Mouse (Mus musculus): ENCODE measurements around the gene Ap2b1.
"Not testable (repeated sequence)": the region's sequence is repeated elsewhere in the genome, so short reads cannot be mapped to it uniquely, and the experiment has no call there.

Gene Ap2b1

DNA sequence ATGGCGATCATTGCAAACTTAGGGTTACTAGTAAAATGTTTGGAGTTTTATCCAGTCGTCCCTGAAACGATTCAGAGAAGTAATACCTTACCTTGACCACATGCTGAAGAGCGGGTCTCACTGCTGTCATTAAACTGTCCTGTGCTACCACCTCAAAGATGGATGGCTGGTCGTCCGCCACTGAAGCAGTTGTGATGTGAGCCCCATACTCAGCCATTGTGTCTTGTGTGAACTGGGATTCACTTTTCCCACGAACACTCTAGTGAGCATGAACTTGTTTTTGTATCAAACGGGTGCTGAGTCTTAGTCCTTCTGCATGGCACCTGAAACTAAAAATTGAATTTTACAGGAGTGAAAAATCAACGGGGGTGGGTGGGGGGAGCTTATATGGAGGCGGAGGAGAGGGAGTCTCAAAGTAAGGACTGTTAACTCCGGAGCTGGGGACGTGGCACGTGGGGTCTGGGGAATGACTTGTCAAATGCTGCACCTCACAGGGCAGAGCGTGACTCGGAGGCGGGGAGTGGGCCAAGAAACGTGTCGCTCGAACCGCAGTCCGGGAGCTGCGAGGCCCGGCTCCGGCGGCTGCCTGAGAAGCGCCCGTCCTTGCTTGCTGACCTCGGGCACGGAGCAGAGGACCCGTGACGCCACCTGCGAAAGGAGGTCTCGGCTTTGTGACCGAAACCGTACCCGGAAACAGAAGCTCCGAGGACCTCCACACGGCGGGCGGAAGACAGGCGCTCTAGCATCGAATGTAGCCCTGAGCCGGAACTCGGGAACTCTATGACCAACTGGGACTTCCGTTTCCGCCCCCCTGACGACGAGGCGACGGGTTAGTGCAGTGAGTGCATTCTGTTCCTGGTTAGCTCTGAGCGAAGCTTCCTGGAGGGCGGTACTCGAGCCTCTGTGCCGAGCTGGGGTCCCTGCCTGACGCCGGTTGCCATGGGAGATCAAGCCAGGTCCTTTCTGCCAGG, at the start of gene Ap2b1:
Ap2b1 (plus strand) TSS at position 800 of the 971 bp plus-strand sequence.
- peak; percentile 96 for DNase-seq (ENCODE audit: low read depth, low spot score)

DNA sequence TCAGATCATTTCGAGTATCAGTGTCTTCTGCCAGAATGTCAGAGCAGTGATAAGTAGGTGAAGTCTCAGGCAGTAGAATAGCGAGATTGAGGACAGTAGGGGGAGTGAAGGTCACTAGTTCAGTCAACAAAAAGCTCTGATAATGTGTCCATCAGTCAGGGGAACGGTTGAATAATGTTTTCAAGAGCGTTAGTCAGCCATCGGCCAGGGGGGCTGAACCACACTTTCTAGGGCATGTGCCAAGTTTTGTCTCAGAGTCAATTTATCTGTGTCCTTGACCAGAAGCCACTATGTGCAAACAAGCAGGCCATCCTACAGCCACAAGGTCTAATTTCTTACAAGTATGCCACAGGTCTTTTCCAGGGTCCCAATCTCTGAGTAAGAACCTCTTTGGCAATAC, 41.6 kb upstream of the Ap2b1 start:
- not testable (repeated sequence) for DNase-seq (ENCODE audit: low read depth, low spot score)

DNA sequence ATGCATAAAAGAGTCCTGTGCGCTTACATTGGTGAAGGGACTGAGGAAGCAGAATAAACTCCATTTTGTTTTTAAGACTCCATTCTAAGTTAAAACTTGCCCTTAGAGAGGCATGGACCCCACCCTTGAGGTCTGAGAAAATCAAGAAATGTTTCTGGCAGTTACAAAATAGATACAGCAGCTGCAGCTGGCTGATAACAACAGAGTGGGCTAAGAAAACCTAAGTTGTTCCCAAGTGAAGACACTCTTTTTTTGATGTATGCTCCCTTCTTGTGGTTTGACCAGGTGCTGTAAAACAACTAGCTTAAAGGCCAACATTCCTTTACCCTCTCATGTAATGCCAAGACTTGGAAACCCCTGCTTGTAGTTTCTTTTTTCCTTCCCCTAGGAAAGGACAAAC, 36.2 kb upstream of the Ap2b1 start:
- no peak for DNase-seq (ENCODE audit: low read depth, low spot score)

DNA sequence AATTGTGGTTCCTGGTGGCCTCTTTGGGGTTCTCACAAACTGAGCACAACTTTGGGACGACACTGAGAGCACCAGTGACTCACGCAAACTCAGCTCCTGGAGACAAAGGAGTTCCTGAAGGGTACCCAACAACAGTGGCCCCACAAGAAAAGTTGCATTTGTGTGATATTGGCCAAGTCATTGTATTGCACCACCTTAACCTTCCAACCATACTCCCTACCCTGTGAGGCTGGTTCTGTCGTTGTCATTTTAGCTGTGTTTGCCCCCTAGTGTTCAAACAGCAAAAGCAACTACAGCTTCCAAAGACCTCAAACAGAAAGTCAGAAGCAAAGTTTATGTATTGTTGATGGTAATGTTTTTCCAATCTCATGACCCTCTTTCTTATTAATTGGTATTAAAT, 35.7 kb upstream of the Ap2b1 start:
- DNase-seq (ENCODE audit: low read depth, low spot score) = no peak

DNA sequence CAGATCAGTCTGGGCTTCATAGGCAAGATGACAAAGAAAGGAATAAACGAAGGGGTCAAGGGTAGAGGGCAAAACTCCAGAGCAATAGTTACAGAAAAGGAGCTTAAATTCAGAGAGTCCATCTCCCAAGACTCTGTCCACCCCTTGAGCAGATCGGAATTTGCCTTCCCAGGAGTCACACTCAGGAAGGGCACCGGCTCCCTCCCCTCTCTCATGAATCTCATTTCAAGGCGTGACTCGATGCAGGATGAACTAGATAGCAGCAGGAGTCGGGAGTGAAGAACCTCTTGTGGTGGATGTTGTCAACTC, 28.0 kb upstream of the Ap2b1 start:
- DNase-seq (ENCODE audit: low read depth, low spot score) = no peak

DNA sequence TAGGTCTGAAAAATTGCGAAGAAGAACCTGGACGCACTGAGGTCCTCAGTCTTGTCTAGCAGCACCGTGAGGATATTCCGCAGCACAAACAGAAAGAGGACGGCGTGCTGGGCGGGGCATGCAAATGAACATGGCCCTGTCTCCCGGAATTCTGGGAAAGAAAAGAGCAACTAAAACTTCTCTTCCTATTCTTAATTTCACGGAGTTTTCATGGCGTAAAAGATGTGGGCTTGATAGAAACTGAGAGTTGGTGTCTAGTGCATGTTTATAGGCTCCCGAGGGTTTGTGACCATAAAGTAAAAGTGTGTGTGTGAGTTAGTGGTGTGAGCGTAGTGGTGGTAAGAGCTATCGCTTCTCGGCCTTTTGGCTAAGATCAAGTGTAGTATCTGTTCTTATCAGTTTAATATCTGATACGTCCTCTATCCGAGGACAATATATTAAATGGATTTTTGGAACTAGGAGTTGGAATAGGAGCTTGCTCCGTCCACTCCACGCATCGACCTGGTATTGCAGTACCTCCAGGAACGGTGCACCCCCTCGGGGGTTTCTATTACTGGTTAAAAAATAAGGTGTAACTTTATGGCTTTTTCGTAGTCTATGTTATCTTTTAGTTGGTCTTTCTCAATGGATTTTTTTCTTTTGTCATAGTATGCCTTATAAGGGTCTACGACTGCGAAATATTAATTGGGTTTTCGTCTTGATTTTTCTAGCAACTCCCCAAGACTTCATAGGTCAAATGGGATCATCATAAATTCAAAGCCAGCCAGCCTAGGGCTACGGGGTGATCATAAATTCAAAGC, 27.5 kb upstream of the Ap2b1 start:
- peak; percentile 82 for DNase-seq (ENCODE audit: low read depth, low spot score)

DNA sequence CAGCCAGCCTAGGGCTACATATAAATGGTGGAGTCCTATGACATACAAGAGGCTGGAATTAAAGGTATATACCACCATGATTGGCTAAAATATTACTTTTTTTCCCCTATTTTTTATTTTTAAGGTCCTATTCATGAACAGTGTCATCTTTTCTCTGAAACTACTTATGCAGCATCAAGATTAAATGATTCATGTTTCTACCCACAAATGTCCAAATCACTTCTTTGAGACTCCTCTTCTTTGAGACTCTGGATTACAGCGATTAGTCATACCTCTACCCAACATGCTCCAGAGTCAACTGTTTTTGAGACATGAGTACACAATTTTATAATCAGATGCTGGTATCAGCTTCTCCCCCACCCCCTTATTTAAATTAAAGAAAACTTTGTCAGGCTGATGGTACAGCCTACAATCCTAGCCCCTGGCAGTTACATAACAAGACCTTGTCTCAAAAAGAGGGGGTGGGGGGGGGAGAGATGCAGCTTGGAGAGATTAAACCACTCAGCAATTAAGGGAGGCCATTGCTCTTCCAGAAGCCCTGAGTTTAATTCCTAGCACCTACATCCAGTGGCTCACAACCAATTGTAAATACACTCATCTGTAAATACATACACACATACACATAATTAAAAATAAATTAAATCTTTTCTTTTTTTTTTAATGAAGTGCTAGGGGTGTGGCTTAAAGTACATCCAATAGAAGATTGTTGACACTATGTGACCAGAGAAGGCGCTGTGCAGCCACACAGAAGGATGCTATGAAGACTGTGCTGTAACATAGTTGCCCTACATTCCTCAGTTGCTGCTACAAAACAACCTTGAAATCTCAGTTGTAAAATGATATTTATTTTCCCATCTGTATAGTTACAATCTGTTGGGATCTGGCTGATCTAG, 26.6 kb upstream of the Ap2b1 start:
- no peak for DNase-seq (ENCODE audit: low read depth, low spot score)

DNA sequence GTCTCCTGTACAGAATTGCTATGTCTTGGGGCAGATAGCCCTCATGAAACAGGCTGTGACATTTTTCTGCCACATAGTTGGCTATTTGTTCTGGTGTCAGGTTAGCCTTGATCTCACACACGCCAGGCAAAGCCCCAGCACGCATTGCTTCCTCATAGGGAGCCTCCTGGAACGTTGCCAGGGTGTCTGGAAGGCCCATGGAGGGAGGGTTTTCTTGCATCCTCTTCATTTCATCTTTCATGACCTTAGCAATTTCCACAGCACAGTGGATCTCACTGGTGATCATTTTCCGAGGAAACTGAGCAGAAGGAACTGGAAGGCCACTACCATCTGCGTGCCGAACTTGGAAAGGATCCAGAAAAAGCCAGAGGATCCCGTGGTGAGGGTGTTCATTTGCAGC, 22.6 kb upstream of the Ap2b1 start:
- no peak for DNase-seq (ENCODE audit: low read depth, low spot score)

DNA sequence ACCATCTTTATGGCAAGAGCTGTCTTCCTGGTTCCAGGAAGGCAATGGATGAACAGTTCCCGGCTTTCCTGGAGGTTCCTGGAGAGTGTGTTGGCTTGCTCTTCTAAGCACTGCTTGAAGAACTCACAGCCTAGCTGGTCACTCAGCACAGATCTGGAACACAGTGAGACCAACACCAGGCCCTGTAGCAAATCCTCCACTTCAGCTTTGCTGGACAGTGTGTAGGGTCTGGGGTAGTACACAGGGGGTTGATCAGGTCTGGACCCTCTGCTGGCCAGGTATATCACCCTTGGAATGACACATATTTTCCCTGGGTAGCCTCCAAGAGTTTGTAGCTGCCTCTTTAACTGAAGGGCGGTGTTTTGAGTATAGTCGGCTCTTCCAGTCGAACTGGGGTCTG, 19.8 kb upstream of the Ap2b1 start:
- no peak for DNase-seq (ENCODE audit: low read depth, low spot score)

DNA sequence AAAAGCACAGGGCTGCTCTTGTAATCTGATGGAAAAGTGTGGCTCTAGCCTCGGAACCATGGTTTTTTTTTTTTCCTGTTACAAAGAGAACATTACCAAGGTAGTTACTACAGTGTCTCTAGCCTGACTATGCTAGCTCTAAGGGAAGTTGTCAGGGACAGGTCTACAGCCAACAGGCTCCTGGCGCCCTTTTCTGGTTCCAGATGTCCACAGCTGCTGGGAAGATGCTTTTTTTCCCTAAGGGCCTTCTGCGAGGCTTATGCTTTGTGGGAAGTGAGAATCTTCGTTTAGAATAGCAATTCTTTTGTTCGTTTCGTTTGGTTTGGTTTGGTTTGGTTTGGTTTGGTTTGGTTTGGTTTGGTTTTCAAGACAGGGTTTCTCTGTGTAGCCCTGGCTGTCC, 19.1 kb upstream of the Ap2b1 start:
- no peak for DNase-seq (ENCODE audit: low read depth, low spot score)

DNA sequence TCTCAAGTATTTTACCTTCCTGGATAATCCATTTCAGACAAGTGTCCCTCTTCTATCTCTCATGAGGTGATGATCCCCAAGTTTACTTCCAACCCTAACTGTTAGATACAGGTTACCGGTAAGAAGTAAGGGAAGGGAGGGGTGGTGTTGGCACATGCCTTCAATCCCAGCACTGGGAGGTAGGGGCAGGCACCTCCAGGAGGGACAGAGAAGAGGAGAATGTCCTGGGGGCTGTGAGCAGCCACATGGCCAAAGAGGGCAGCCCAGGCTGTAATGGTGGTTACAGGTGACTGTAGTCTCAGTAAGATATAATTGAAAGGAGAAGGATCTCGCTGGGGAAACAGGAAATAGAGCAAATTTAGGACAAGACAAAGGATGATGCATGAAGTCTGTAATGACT, 16.7 kb upstream of the Ap2b1 start:
- DNase-seq (ENCODE audit: low read depth, low spot score) = no peak

DNA sequence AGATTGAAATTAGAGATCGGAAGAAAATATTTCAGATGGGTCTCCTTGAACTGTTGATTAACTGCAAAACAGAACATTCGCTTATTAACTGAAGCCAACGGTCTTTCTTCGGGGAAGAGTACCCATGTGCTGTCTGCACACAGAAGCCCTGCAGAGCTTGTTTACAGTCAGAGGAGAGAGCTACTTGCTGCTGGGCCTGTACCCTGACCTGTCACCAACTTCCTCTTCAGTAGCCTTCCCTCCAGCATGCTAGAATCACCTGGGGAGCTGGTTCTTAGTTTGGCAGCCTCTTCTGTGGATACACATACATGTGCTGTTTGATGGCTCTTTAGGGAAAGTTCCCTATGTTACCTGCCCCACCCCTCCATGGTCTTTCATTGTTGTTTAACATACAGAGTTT, 13.2 kb upstream of the Ap2b1 start:
- DNase-seq (ENCODE audit: low read depth, low spot score) = no peak

DNA sequence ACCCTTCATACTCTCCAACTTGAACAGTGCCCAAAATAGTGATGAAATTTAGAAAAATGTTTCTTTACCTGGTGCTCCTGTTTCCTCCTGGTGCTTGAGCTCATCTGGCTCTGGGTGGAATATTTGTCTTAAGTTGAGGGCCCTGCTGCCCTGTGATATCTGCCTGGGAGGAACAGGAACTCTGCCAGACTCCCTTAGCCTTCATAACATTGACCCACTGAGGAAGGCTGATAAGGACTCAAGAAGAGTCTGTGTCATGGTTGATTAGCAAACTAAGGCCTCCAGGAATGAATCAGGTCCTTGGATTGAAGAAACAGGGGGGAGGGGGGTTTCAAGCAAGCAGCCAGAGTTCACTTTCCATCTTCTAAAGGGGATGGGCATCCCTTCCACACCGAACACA, 12.3 kb upstream of the Ap2b1 start, which contains the start of gene Slfn14:
Slfn14 (minus strand) TSS at position 161 of the 400 bp plus-strand sequence.
- no peak for DNase-seq (ENCODE audit: low read depth, low spot score)

DNA sequence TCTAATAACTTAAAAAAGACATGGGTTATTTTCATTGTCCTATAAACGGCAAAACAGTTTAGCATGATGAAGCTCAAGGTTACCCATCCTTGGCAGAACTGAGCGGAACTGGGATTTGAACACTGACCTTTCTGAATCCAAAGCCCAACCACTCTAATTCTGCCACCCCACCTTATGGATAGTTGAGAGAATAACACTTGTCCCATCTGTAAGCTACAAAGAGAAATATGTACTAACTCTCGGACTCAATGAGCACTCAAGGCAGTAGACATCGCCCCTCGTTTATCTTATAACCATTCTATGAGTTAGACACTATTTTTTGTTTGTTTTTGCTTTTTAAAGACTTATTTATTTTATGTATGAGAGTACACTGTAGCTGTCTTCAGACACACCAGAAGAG, 9.8 kb upstream of the Ap2b1 start:
- no peak for DNase-seq (ENCODE audit: low read depth, low spot score)

DNA sequence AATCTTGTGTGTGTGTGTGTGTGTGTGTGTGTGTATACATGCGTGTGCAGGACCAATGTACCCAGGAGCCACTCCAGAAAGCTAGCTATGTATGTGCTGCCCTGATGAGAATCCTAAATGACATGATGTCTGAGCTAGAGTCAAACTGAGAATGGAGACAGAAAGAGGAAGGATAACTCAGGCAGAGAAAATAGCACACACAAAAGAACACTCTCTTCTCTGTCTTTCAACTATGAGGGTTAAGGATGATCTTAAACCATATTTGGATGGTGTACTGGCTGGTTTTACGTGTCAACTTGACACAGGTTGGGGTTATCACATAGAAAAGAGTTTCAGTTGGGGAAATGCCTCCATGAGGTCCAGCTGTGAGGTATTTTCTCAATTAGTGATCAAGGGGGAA, 9.2 kb upstream of the Ap2b1 start:
- no peak for DNase-seq (ENCODE audit: low read depth, low spot score)

DNA sequence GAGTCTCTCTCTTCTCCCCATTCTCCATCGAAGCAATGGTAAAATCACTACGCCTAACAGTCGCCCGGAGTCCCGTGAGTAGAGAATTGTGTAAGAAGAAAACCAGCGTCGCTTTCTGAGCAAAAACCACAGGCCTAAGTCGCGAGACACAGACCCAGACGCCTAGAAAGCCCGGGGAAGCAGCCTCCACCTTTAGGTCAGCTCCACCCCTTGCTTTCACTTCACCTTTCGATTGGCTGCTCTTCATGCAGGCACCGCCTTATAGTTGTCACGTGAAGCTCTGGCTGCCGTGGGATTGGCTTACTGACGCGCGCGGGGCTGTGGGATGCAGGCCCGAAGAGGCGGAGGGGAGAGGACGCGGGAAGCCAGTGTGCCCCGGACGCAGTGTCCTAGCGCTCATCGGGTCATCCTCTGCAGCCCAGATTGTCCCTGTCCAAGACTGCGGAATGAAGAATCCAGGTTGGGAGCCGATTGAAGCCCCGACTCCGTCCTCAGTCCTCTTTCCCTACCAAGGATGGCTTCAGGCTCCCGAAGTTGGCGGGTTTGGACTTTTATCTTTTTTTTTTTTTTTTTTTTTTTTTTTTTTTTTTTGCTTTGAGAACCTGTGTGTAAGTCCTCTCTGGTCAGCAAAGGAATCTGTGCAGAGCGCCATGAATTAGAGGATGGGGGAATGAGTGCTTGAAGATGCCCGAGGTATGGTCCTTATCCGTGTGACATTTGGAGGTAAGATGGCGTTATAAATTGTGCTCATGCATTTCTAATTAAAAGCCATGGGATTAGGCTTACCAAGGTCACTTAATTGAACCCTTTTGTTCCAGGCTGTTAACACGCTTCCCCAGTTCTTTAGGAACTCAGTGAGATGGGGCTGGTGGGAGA, 7.2 kb upstream of the Ap2b1 start:
- DNase-seq (ENCODE audit: low read depth, low spot score) = peak; percentile 96

DNA sequence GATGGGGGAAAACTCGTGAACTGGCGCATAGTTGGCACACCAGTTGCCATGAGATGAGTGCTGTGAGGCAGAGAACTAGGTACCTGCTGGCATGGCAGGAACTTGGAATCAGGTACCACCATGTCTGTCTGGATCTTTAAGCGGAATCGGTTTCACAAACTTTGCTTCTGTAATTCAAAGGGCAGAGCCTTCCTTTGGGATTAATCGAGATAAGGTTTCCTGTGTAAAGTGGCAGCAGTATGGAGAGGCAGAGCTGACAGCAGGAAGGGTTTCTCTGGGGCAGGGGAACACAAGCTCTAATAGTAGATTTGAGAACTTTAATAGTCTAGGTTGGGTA, 6.6 kb upstream of the Ap2b1 start:
- DNase-seq (ENCODE audit: low read depth, low spot score) = no peak

DNA sequence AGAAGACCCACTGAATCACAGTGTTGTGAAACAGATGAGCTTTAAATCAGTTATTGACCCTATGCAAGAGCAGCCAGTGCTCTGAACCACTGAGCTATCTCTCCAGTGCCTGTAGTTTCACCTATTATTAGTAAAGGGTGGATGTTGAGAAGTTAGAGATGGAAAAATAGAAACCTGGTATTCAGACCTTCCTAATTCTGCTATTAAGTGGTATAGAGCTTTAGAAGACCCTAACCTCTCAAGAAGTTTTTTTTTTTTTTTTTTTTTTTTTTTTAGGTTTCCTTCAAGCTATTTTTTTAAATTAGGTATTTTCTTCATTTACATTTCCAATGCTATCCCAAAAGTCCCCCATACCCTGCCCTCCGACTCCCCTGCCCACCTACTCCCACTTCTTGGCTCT, 5.6 kb upstream of the Ap2b1 start:
- no peak for DNase-seq (ENCODE audit: low read depth, low spot score)

DNA sequence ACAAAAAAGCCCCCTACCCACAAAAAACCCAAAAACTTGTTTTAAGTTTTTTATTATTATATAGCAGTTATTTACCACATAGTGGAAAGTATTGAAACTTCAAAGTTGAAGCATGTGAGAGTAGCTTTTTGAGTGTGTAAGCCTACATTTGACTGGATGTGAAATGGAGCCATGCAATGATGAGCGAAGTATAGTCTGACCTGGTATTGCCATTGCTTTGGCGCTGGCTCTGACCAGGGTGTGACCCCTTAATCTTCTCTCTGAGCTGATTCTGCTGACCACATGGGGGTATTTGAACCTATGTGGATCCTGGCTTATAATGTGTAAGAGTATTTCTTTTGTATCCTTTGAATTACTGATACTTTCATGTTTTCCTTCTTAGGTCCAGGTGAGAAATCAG, 4.7 kb upstream of the Ap2b1 start:
- DNase-seq (ENCODE audit: low read depth, low spot score) = no peak

DNA sequence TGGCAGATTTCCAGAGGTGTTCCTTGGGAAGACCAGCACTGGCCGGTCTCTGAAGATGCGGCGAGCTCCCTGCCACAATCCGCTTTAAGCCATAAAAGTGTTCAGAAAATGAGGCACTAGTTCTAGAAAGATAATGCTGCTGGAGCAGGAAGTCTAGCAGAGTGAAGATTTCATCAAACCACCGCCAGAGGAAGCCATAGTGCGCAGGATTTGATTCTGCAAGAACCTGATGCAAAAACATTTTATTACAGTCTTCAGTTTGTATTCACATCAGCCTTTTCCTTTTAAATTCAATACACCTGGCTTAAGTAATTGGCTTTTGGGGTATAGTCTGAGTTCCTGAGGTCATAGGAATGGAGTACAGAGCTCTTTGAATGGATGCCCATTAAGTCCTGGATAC, 1.0 kb upstream of the Ap2b1 start:
- DNase-seq (ENCODE audit: low read depth, low spot score) = no peak

DNA sequence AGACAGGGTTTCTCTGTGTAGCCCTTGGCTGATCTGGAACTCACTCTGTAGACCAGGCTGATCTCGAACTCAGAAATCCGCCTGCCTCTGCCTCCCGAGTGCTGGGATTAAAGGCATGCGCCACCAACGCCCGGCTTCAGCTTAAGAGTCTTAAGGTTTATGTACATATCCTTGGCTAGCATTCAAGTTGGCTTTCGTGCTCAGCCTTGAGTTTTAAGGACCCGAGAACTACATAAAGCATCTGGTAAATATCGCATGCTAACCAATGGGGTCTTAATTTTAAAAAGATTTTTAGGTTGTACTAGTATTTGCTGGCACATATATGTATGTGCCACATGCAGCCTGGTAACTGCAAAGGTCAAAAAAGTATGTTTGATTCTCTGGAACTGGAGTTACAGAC, 900 bp downstream of the Ap2b1 start:
- DNase-seq (ENCODE audit: low read depth, low spot score) = no peak
